Mouse (Mus musculus) stomach, postnatal 0 days (tissue): ENCODE data around the gene Ppara.

Source experiments
- CTCF ChIP-seq: IDR thresholded peaks from 2 replicates; pipeline ENCODE4 v1.5.1; 2016; ENCODE audit warnings: antibody characterized with exemption, low read depth, mild to moderate bottlenecking, moderate library complexity
- EP300 ChIP-seq: optimal IDR thresholded peaks from 2 replicates; pipeline ENCODE3; 2016; ENCODE audit warnings: antibody characterized with exemption

DNA sequence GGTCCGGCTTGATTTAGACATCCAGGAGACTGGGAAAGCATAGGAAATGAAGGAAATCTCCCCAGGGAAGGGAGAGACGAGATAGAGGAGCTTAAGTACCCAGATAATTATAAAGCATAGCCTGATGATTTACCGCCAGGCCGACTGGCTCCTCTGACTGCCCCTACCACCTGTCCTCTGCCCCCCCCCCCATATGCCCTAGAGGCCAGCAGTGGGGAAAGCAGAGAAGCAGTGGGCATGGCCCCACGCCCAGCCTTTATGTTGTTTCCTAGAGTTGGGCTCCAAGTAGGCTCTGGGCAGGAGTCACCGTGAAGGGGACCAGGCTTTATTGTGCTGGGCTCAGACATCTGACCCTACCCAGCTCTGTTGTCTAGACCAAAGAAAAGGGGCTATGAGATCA lies 46.0 kb upstream of the Ppara start:
- TF ChIP-seq CTCF: no peak
- no peak for TF ChIP-seq EP300
